Mouse (Mus musculus) liver, embryonic 14.5 days (tissue): ENCODE measurements around the gene Iqsec1. TPM values are rescaled to one million over a fixed set of nuclear protein-coding genes. Genes with fewer than 3 reads are reported as not detected.
"Not testable (repeated sequence)": the region's sequence is repeated elsewhere in the genome, so short reads cannot be mapped to it uniquely, and the experiment has no call there.

Source experiments
- ATAC-seq: fragments of 200-750 bp; cut with Nextera tagmentation; 2 replicates; pipeline ENCODE4 v1.8.0; 2017; ENCODE audit warnings: moderate number of reproducible peaks, mild to moderate bottlenecking, moderate library complexity; ENCODE audit not compliant: insufficient read depth
- DNase-seq, 3 experiments: peaks; one replicate each; pipeline ENCODE4 v3.0.0-alpha.2; 2012 to 2013; ENCODE audit warnings: low read depth in 3 of 3, low spot score in 3 of 3
- H3K27ac ChIP-seq: fragments of 300-500 bp; sonication (generic); 2 replicates; pipeline ENCODE4 v1.5.1; 2014; ENCODE audit warnings: moderate library complexity, mild to moderate bottlenecking, control low read depth, inconsistent platforms
- H3K27me3 ChIP-seq: fragments of 300-500 bp; sonication (generic); 2 replicates; pipeline ENCODE4 v1.6.1; 2014; ENCODE audit warnings: mild to moderate bottlenecking, low read length, moderate library complexity; ENCODE audit not compliant: control insufficient read depth, insufficient read depth
- H3K36me3 ChIP-seq: fragments of 300-500 bp; sonication (generic); replicated peaks from 2 replicates; pipeline ENCODE4 v1.6.1; 2014; ENCODE audit warnings: low read depth; ENCODE audit not compliant: control insufficient read depth, insufficient read depth
- H3K4me1 ChIP-seq, 2 experiments: fragments of 200-500 bp in 1 of 2; fragments of 300-500 bp in 1 of 2; sonication (generic) in 1 of 2; replicated peaks; 2 replicates each; pipeline ENCODE4 v1.6.1; 2012 to 2014; ENCODE audit warnings: antibody characterized with exemption in 1 of 2, inconsistent platforms in 1 of 2, low read length in 1 of 2; ENCODE audit not compliant: control insufficient read depth in 2 of 2, insufficient read depth in 2 of 2
- H3K4me2 ChIP-seq: fragments of 300-500 bp; sonication (generic); 2 replicates; pipeline ENCODE4 v1.6.1; 2014; ENCODE audit warnings: low read depth, mild to moderate bottlenecking, control low read depth, moderate library complexity
- H3K4me3 ChIP-seq, 2 experiments: fragments of 200-500 bp in 1 of 2; fragments of 300-500 bp in 1 of 2; sonication (generic) in 1 of 2; 2 replicates each; pipeline ENCODE4 v1.5.1; 2012 to 2014; ENCODE audit warnings: low read depth in 2 of 2, low read length in 2 of 2, mild to moderate bottlenecking in 2 of 2, control low read depth in 1 of 2, inconsistent platforms in 1 of 2, moderate library complexity in 1 of 2; ENCODE audit not compliant: insufficient read depth in 1 of 2
- H3K9ac ChIP-seq: fragments of 300-500 bp; sonication (generic); replicated peaks from 2 replicates; pipeline ENCODE4 v1.6.1; 2014; ENCODE audit warnings: mild to moderate bottlenecking, control low read depth, moderate library complexity
- H3K9me3 ChIP-seq: fragments of 300-500 bp; sonication (generic); 2 replicates; pipeline ENCODE4 v1.6.1; 2016; ENCODE audit warnings: low read length, mixed read lengths; ENCODE audit not compliant: control insufficient read depth
- CTCF ChIP-seq: IDR thresholded peaks from 2 replicates; pipeline ENCODE4 v1.5.1; 2016; ENCODE audit warnings: antibody characterized with exemption, low read depth, control low read depth
- EP300 ChIP-seq: IDR thresholded peaks from 2 replicates; pipeline ENCODE4 v1.6.1; 2016; ENCODE audit warnings: antibody characterized with exemption, low read depth
- WGBS: fragments of 180-500 bp; shearing (Covaris S2); extraction: QIAGEN DNeasy Blood & Tissue Kit; methylation state at CpG from one replicate; pipeline ENCODE4 v1.1.7; 2014; ENCODE audit not compliant: insufficient replicate concordance; 5-methylcytosine and 5-hydroxymethylcytosine counted together
- polyA plus RNA-seq, 2 experiments: library from polyadenylated mRNA; depleted of rRNA in 1 of 2; stranded (reverse) in 1 of 2; unstranded in 1 of 2; fragments of >200 nt; fragmentation: Nextera tagmentation in 1 of 2; extraction: Ambion mirVana in 1 of 2; gene quantifications; 2 replicates each; pipeline versions ENCODE4 v1.2.1 to v1.2.3; 2012 to 2014

Gene Iqsec1
- polyA plus RNA-seq, 2 experiments: 4.0 to 9.0 TPM

GRCm38 (mm10) chr6:90643057-90643456 lies 345.4 kb downstream of the Iqsec1 start:
- Histone ChIP-seq H3K4me2 (no peak overlapping the region), H3K4me3 (no peak overlapping the region), H3K9me3 (no peaks in the 10 kb centered on the region), H3K27ac (no peak overlapping the region), H3K9ac (no peak overlapping the region), H3K4me1 (no peaks in the 10 kb centered on the region), H3K27me3 (no peaks in the 10 kb centered on the region), H3K36me3 (peaks cover 32% of the 10 kb centered on the region)
- DNase-seq: no peak
- no peak for ATAC-seq
- 84% methylated on average over 3 of the region's 3 CpGs for WGBS
- TF ChIP-seq EP300: no peak
- TF ChIP-seq CTCF: no peak

- TF ChIP-seq CTCF: no peak
- TF ChIP-seq EP300: no peak
- H3K9ac ChIP-seq: no peak overlapping the region
- 80% methylated on average over 3 of the region's 3 CpGs for WGBS
- no peak overlapping the region for H3K27ac ChIP-seq
- H3K9me3 ChIP-seq: no peaks in the 10 kb centered on the region
- H3K4me1 ChIP-seq: no peaks in the 10 kb centered on the region
- no peak overlapping the region for H3K4me2 ChIP-seq
- no peaks in the 10 kb centered on the region for H3K27me3 ChIP-seq
- peaks cover 66% of the 10 kb centered on the region for H3K36me3 ChIP-seq
- DNase-seq: no peak
- ATAC-seq: no peak
- H3K4me3 ChIP-seq: no peak overlapping the region
Observed at GRCm38 (mm10) chr6:90635611-90636010, 352.9 kb downstream of the Iqsec1 start.

DNA sequence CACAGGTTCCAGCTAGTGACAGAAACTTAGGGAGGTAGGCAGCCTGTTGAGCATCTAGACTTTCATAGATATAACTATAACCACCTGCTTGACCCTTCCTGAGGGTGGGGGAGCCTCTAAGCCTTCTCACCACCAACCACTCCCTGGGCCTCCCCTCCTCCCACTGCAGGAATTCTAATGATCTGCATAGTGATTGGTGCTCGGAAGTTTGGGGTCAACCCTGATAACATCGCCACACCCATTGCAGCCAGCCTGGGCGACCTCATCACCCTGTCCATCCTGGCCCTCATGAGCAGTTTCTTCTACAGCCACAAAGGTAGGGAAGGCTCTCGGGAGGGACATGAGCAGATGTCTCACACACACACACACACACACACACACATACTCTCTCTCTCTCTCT lies 353.4 kb downstream of the Iqsec1 start:
- DNase-seq: no peak
- Histone ChIP-seq H3K4me1 (no peaks in the 10 kb centered on the region), H3K27me3 (no peaks in the 10 kb centered on the region), H3K36me3 (peaks cover 68% of the 10 kb centered on the region), H3K4me2 (no peak overlapping the region), H3K9ac (no peak overlapping the region), H3K27ac (no peak overlapping the region), H3K4me3 (no peak overlapping the region), H3K9me3 (no peaks in the 10 kb centered on the region)
- 47% methylated on average over 4 of the region's 4 CpGs for WGBS
- TF ChIP-seq EP300: no peak
- TF ChIP-seq CTCF: no peak
- no peak for ATAC-seq

GRCm38 (mm10) chr6:90632526-90632925 lies 356.0 kb downstream of the Iqsec1 start:
- DNase-seq, H3K27ac ChIP-seq, H3K4me3 ChIP-seq, H3K27me3 ChIP-seq, H3K9me3 ChIP-seq, H3K9ac ChIP-seq, H3K4me2 ChIP-seq, ATAC-seq: not testable (repeated sequence)
- peaks cover 73% of the 10 kb centered on the region for H3K36me3 ChIP-seq
- peak; percentile 69 for TF ChIP-seq CTCF
- 72% methylated on average over 3 of the region's 3 CpGs for WGBS
- H3K4me1 ChIP-seq: peaks cover 0 to 10% of the 10 kb centered on the region in 2 experiments; a peak in 2 of 4 replicates

DNA sequence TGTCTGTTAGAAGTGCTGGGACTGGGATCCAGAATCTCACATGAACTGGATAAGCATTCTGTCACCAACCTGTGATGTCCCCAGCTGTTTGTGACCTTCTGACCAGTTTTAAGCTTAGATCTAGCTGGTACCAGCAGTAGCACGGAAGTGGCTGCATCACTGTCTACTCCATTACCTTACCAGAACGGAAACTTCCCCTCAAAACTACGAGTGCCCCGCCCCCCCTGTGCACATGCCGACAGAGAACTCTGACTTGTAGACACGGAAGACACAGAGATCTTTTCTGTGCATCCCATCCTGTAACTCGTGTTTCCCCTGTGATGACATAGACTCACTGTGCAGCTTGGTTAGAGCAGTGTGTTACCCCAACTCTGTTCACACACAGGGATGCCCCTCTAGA lies 358.1 kb downstream of the Iqsec1 start:
- no peaks in the 10 kb centered on the region for H3K9me3 ChIP-seq
- no peaks in the 10 kb centered on the region for H3K27me3 ChIP-seq
- WGBS: 80% methylated on average over 7 of the region's 7 CpGs
- no peak overlapping the region for H3K27ac ChIP-seq
- no peak overlapping the region for H3K4me2 ChIP-seq
- DNase-seq (no peak), ATAC-seq (no peak)
- TF ChIP-seq EP300 (no peak), CTCF (no peak)
- H3K9ac ChIP-seq: no peak overlapping the region
- H3K36me3 ChIP-seq: peaks cover 72% of the 10 kb centered on the region
- H3K4me3 ChIP-seq: no peak overlapping the region
- H3K4me1 ChIP-seq: peaks cover 3 to 12% of the 10 kb centered on the region in 2 experiments
